Mouse (Mus musculus) neural tube, embryonic 15.5 days (tissue): ENCODE data around the gene Cytip. TPM values are rescaled to one million over a fixed set of nuclear protein-coding genes. Genes with fewer than 3 reads are reported as not detected.

Experiments used
- polyA plus RNA-seq: library from polyadenylated mRNA; unstranded; fragments of >200 nt; fragmentation: Nextera tagmentation; extraction: Ambion mirVana; gene quantifications from 2 replicates; pipeline ENCODE4 v1.2.1, GENCODE M21; 2015

Gene Cytip
- polyA plus RNA-seq, 1 experiment from 2014 or later, result 0.08 TPM

Other genes starting within 250 kb of the Cytip start
- 0.24 and 0.63 TPM in 2 replicates for gene Galnt5, start 197.6 kb downstream of the Cytip start, polyA plus RNA-seq
- gene Ermn, start 142.7 kb downstream of the Cytip start, polyA plus RNA-seq, result 0.54 and 0.55 TPM in 2 replicates
- 0.34 and 0.36 TPM in 2 replicates for gene Acvr1c, start 162.4 kb upstream of the Cytip start, polyA plus RNA-seq